Mouse (Mus musculus): Measurements from ENCODE around the gene 1700012B09Rik. TPM values are rescaled to one million over a fixed set of nuclear protein-coding genes. Genes with fewer than 3 reads are reported as not detected.

Gene 1700012B09Rik
- total and polyA plus RNA-seq, 2 experiments from 2014 or later = 1.00 to 8.8 TPM

DNA sequence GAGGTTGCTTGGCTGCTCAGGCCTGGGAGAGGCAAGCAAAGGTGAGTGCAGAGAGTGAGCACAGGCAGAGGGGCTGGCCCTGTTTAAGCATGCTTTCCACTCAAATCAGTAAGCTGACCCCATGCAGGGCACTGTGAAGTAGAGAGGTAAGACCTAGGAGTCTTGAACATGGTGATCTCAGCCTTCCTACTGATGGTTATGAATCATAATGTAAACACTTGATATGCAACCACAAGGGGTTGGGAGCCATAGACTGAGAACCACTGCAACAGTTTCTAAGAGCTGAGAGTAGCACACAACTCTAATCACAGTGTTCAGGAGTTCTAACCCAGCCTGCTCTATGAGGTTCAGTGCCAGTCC, 52.5 kb downstream of the 1700012B09Rik start:
- Histone ChIP-seq H3K9ac (no peak overlapping the region), H3K36me3 (ENCODE audit: insufficient read depth) (no peaks in the 10 kb centered on the region), H3K4me3 (ENCODE audit: low read depth, low read length) (no peak overlapping the region), H3K27me3 (ENCODE audit: insufficient read depth, low read length) (no peaks in the 10 kb centered on the region), H3K4me1 (ENCODE audit: insufficient read depth) (no peaks in the 10 kb centered on the region), H3K27ac (ENCODE audit: low read depth, low read length) (no peak overlapping the region), H3K9me3 (ENCODE audit: low read length) (no peaks in the 10 kb centered on the region), H3K4me2 (ENCODE audit: low read depth) (no peak overlapping the region)
- no peak for TF ChIP-seq CTCF (IDR thresholded peaks at IDR 0.05; ENCODE audit: low read depth)
- ATAC-seq = no peak
- no peak for DNase-seq

DNA sequence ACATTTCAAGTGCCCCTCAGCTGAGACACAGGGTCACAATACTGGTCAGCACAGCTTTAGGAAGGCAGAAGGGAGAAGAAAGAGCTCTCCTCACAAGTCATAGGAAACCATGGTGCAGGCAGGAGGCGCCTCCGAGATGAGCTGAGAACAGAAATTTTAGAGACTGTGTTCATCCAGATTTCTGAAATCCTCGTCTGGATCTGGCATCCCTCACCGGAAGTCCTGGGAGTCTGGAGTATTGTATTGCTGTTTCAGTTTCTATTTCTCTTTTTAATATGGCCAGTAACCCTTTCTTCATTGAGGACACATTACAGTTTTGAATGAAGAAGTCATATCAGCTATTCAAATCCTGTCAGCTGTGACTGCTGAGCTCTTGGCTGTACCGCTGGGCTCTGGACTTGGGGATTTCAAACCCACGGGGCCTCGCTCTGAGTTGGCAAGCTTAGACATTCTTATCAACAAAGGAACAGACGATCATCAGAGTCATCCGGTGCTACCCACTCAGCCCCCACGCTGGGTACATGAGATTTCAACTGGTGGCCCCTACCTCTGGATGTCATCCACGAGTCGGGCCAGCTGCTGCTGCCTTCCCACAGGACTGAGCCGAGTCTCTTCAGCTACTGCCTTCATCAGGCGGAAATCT, 53.0 kb downstream of the 1700012B09Rik start:
- 42% methylated on average over 14 of the region's 14 CpGs for WGBS
- H3K9ac ChIP-seq = no peak overlapping the region
- ATAC-seq = peak; percentile 43; the same call in 1 of the 2 replicates
- no peaks in the 10 kb centered on the region for H3K4me1 ChIP-seq (ENCODE audit: insufficient read depth)
- H3K36me3 ChIP-seq (ENCODE audit: insufficient read depth) = no peaks in the 10 kb centered on the region
- no peak overlapping the region for H3K4me3 ChIP-seq (ENCODE audit: low read depth, low read length)
- no peak for DNase-seq
- H3K27ac ChIP-seq (ENCODE audit: low read depth, low read length) = no peak overlapping the region
- no peaks in the 10 kb centered on the region for H3K27me3 ChIP-seq (ENCODE audit: insufficient read depth, low read length)
- H3K9me3 ChIP-seq (ENCODE audit: low read length) = no peaks in the 10 kb centered on the region
- no peak for TF ChIP-seq CTCF (IDR thresholded peaks at IDR 0.05; ENCODE audit: low read depth)
- H3K4me2 ChIP-seq (ENCODE audit: low read depth) = no peak overlapping the region

DNA sequence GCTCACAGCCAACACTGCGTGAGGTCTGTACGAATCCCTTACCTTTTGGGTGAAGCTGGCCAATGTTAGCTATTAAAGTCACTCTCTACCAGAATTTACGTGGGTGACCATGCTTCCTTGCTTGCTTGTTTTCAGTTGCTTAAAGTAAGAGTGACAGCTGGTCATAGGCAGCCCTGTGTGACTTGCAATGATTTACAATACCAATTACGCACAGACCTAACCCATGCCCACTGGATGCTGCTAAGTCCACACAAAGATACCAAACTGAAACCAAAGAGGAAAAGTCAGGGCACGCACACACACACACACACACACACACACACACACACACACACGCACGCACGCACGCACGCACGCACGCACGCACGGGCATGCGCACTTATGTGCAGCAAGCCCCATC, 55.6 kb downstream of the 1700012B09Rik start:
- no peak for TF ChIP-seq CTCF (IDR thresholded peaks at IDR 0.05; ENCODE audit: low read depth)
- no peak overlapping the region for H3K4me2 ChIP-seq (ENCODE audit: low read depth)
- no peak for ATAC-seq
- no peak for DNase-seq
- no peaks in the 10 kb centered on the region for H3K4me1 ChIP-seq (ENCODE audit: insufficient read depth)
- no peaks in the 10 kb centered on the region for H3K27me3 ChIP-seq (ENCODE audit: insufficient read depth, low read length)
- no peaks in the 10 kb centered on the region for H3K36me3 ChIP-seq (ENCODE audit: insufficient read depth)
- no peak overlapping the region for H3K9ac ChIP-seq
- no peak overlapping the region for H3K4me3 ChIP-seq (ENCODE audit: low read depth, low read length)
- H3K27ac ChIP-seq (ENCODE audit: low read depth, low read length) = no peak overlapping the region
- H3K9me3 ChIP-seq (ENCODE audit: low read length) = no peaks in the 10 kb centered on the region
- WGBS = 88% methylated on average over 15 of the region's 15 CpGs

DNA sequence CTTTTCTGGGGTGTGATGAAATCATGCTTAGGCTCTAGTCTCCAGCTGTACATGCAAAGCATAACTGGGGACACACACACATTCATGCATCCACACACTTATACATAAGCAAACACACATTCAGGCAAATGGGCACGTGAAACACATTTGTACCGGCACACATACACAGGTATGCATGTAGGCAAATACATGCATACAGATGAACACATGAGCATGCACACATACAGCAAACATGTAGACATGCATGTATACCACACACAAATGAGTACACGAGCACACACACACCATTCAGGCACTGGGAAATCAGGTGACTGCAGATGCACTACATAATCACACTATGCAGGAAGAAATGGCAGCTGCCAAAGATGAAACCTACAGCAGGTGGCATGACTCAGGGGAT, 59.9 kb downstream of the 1700012B09Rik start:
- no peak overlapping the region for H3K9ac ChIP-seq
- no peak for ATAC-seq
- H3K4me3 ChIP-seq (ENCODE audit: low read depth, low read length) = no peak overlapping the region
- no peak overlapping the region for H3K27ac ChIP-seq (ENCODE audit: low read depth, low read length)
- 91% methylated on average over 3 of the region's 3 CpGs for WGBS
- H3K27me3 ChIP-seq (ENCODE audit: insufficient read depth, low read length) = no peaks in the 10 kb centered on the region
- H3K9me3 ChIP-seq (ENCODE audit: low read length) = no peaks in the 10 kb centered on the region
- no peaks in the 10 kb centered on the region for H3K4me1 ChIP-seq (ENCODE audit: insufficient read depth)
- no peaks in the 10 kb centered on the region for H3K36me3 ChIP-seq (ENCODE audit: insufficient read depth)
- no peak for DNase-seq
- H3K4me2 ChIP-seq (ENCODE audit: low read depth) = no peak overlapping the region
- no peak for TF ChIP-seq CTCF (IDR thresholded peaks at IDR 0.05; ENCODE audit: low read depth)

Other genes starting within 250 kb of the 1700012B09Rik start
- gene Amotl1, start 126.0 kb downstream of the 1700012B09Rik start, total RNA-seq (2014; rRNA removed) = 21.8 and 31.4 TPM in 2 replicates
- gene Amotl1, start 126.0 kb downstream of the 1700012B09Rik start, polyA plus RNA-seq (2015; fragmentation: Nextera tagmentation; extraction: Ambion mirVana) = 3.1 and 5.2 TPM in 2 replicates
- gene Piwil4, start 30.3 kb downstream of the 1700012B09Rik start, total RNA-seq (2014; rRNA removed) = 0.23 and 0.29 TPM in 2 replicates
- 0.11 and 0.18 TPM in 2 replicates for gene Piwil4, start 30.3 kb downstream of the 1700012B09Rik start, polyA plus RNA-seq (2015; fragmentation: Nextera tagmentation; extraction: Ambion mirVana)
- 1.5 and 2.3 TPM in 2 replicates for gene Fut4, start 18.6 kb downstream of the 1700012B09Rik start, total RNA-seq (2014; rRNA removed)
- gene Fut4, start 18.6 kb downstream of the 1700012B09Rik start, polyA plus RNA-seq (2015; fragmentation: Nextera tagmentation; extraction: Ambion mirVana) = 0.54 and 0.59 TPM in 2 replicates
- gene Mre11a, start 13.6 kb upstream of the 1700012B09Rik start, total RNA-seq (2014; rRNA removed) = 9.8 and 11.8 TPM in 2 replicates
- 6.6 and 8.9 TPM in 2 replicates for gene Mre11a, start 13.6 kb upstream of the 1700012B09Rik start, polyA plus RNA-seq (2015; fragmentation: Nextera tagmentation; extraction: Ambion mirVana)
- gene Ankrd49, start 13.8 kb upstream of the 1700012B09Rik start, total RNA-seq (2014; rRNA removed) = 24.8 and 31.3 TPM in 2 replicates
- gene Ankrd49, start 13.8 kb upstream of the 1700012B09Rik start, polyA plus RNA-seq (2015; fragmentation: Nextera tagmentation; extraction: Ambion mirVana) = 33.8 and 39.5 TPM in 2 replicates
- 1.8 and 4.0 TPM in 2 replicates for gene Gpr83, start 89.2 kb upstream of the 1700012B09Rik start, total RNA-seq (2014; rRNA removed)
- 2.6 and 2.7 TPM in 2 replicates for gene Gpr83, start 89.2 kb upstream of the 1700012B09Rik start, polyA plus RNA-seq (2015; fragmentation: Nextera tagmentation; extraction: Ambion mirVana)
- gene Izumo1r, start 132.9 kb upstream of the 1700012B09Rik start, total RNA-seq (2014; rRNA removed) = not detected in 2 replicates
- not detected in 2 replicates for gene Izumo1r, start 132.9 kb upstream of the 1700012B09Rik start, polyA plus RNA-seq (2015; fragmentation: Nextera tagmentation; extraction: Ambion mirVana)

Data from forebrain, postnatal 0 days (tissue).